Mouse (Mus musculus) olfactory bulb, adult 2 months (tissue): ENCODE measurements at regions not wholly inside any gene's neighbourhood (a gene's known extent, or its start where the extent isn't known, plus 50 kb on each side); places are given as distances from the start of the nearest gene placed in this dataset.

ENCODE experiments used
- H3K27ac ChIP-seq: fragments of 200-500 bp; 2 replicates; pipeline ENCODE4 v1.5.1; 2012; ENCODE audit warnings: low read depth, low read length; ENCODE audit not compliant: insufficient read depth
- H3K4me1 ChIP-seq: fragments of 200-500 bp; 2 replicates; pipeline ENCODE4 v1.6.1; 2012; ENCODE audit warnings: low read length; ENCODE audit not compliant: control insufficient read depth, insufficient read depth
- H3K4me3 ChIP-seq: fragments of 200-500 bp; 2 replicates; pipeline ENCODE4 v1.5.1; 2012; ENCODE audit warnings: mild to moderate bottlenecking, low read depth, low read length, moderate library complexity; ENCODE audit not compliant: insufficient read depth
- CTCF ChIP-seq: fragments of 200-500 bp; IDR thresholded peaks from 2 replicates; pipeline ENCODE4 v1.5.1; 2012; ENCODE audit warnings: low read depth, mild to moderate bottlenecking, low read length, moderate library complexity; ENCODE audit not compliant: insufficient read depth
- POLR2A ChIP-seq: fragments of 200-500 bp; IDR thresholded peaks from 2 replicates; pipeline ENCODE4 v1.6.1; 2012; ENCODE audit warnings: mild to moderate bottlenecking, low read depth, low read length, moderate library complexity; ENCODE audit not compliant: insufficient read depth
- WGBS: fragments of 180-500 bp; shearing (Covaris S2); methylation state at CpG from one replicate; pipeline ENCODE4 v1.1.7; 2018; 5-methylcytosine and 5-hydroxymethylcytosine counted together

DNA sequence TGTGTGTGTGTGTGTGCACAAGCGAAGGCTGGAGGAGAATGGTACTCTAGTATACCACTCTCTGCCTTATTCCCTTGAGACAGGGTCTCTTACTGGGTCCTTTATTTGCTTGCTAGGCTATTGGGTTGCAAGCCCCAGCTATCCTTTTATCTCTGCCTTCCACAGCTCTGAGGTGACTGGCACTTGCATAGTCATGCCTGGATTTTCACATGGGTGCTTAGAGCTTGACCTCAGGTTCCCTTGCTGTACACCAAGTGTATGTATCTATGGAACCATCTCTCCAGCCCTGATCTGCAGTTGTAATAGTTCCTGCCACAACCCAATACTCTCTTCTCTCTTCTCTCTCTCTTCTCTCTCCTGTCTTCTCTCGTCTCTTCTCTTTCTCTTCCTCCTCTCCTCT is 280.1 kb downstream of the 1500009L16Rik start:
- no peak overlapping the region for H3K4me3 ChIP-seq
- no peak overlapping the region for H3K27ac ChIP-seq
- TF ChIP-seq POLR2A = no peak
- no peak for TF ChIP-seq CTCF
- WGBS = 78% methylated on average over 2 of the region's 2 CpGs
- no peaks in the 10 kb centered on the region for H3K4me1 ChIP-seq

GRCm38 (mm10) chr10:84003601-84004149 is 281.0 kb downstream of the 1500009L16Rik start:
- 81% methylated on average over 8 of the region's 8 CpGs for WGBS
- Histone ChIP-seq H3K27ac (no peak overlapping the region), H3K4me3 (no peak overlapping the region), H3K4me1 (no peaks in the 10 kb centered on the region)
- TF ChIP-seq POLR2A (no peak), CTCF (no peak)

GRCm38 (mm10) chr10:84008923-84009322 is 286.3 kb downstream of the 1500009L16Rik start:
- H3K27ac ChIP-seq = no peak overlapping the region
- no peak for TF ChIP-seq CTCF
- no peak for TF ChIP-seq POLR2A
- no peak overlapping the region for H3K4me3 ChIP-seq
- H3K4me1 ChIP-seq = no peaks in the 10 kb centered on the region
- 86% methylated on average over 4 of the region's 4 CpGs for WGBS

DNA sequence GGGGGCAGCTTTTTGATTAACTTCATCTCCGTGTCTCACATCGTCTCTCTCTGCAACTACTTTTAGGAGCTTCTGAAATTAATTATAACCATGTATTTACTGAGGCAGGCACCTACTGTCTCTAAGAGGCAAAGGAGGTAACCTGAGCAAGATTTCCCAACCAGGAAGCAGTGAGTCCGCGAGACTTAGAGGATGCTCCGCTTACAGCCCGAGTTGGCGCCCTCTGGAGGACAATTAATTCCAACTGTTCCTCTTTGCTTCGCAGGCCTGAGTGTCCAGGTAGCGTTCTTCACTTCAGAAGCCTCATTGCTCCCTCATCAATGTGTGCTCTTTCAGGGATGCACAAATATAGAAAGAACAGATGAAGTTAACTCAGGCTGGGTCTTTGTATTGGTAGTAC is 296.7 kb downstream of the 1500009L16Rik start:
- no peak overlapping the region for H3K4me3 ChIP-seq
- TF ChIP-seq POLR2A = no peak
- no peak for TF ChIP-seq CTCF
- 19% methylated on average over 9 of the region's 9 CpGs for WGBS

DNA sequence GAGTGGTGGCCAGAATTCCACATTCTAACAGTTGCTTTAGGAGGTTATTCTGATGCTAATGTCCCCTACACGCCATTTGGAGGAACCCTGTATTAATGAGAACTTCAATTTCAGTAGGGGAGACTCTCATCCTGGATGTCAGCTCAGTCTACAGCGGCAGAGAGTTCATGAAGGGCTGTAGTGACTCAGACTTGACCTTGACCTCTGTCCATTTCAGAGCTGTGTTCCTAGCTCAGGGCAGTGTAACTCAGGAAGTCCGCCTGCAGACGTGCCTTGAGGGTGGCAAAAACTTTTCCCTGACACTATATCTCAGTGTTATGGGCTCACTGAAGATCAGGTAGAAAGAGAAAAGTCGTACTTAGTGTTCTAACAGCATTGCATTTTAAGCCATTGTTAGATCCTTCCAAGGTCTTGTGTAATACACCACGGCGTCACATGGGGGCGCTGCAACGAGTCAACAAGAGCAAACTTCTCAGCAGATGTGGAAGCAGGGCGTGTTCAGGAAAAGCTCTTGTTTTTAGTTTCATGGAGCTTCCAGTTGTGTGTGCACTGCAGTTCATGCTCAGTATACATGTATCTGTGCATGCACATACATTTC is 297.5 kb downstream of the 1500009L16Rik start:
- Histone ChIP-seq H3K4me1 (no peaks in the 10 kb centered on the region), H3K27ac (no peak overlapping the region), H3K4me3 (no peak overlapping the region)
- no peak for TF ChIP-seq POLR2A
- 56% methylated on average over 10 of the region's 10 CpGs for WGBS

More for the DNA sequence above, 296.7 kb downstream of the 1500009L16Rik start:
- Histone ChIP-seq H3K27ac (no peak overlapping the region), H3K4me1 (no peaks in the 10 kb centered on the region)

- Histone ChIP-seq H3K4me3 (no peak overlapping the region), H3K4me1 (no peaks in the 10 kb centered on the region), H3K27ac (no peak overlapping the region)
- 91% methylated on average over 12 of the region's 12 CpGs for WGBS
- TF ChIP-seq CTCF (no peak), POLR2A (no peak)
Measured at GRCm38 (mm10) chr10:84021167-84022120, 298.8 kb downstream of the 1500009L16Rik start.

DNA sequence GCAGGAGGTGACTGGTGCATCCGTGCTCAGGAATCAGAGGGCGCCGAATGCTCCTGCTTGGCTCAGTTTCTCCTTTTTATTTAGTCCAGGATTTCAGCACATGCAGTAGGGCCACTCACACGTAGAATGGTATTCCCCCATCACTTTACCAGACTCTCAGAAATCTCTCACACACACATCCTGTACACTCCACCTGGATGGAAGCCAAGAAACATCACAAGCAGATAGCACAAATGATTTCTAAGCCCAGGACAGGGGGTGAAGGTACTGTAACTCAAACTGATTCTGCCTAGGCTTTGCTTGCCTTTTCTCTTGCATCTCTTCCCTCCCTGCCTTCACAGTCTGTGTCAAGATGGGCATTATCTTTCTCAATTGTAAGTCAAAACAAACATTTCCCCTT is 301.6 kb downstream of the 1500009L16Rik start:
- Histone ChIP-seq H3K4me1 (no peaks in the 10 kb centered on the region), H3K27ac (no peak overlapping the region), H3K4me3 (no peak overlapping the region)
- TF ChIP-seq CTCF = no peak
- TF ChIP-seq POLR2A = no peak
- WGBS = 90% methylated on average over 4 of the region's 4 CpGs

GRCm38 (mm10) chr10:84024901-84025300 is 302.2 kb downstream of the 1500009L16Rik start:
- H3K4me1 ChIP-seq = no peaks in the 10 kb centered on the region
- 42% methylated on average over 8 of the region's 8 CpGs for WGBS
- TF ChIP-seq POLR2A (no peak), CTCF (no peak)
- no peak overlapping the region for H3K4me3 ChIP-seq
- no peak overlapping the region for H3K27ac ChIP-seq

DNA sequence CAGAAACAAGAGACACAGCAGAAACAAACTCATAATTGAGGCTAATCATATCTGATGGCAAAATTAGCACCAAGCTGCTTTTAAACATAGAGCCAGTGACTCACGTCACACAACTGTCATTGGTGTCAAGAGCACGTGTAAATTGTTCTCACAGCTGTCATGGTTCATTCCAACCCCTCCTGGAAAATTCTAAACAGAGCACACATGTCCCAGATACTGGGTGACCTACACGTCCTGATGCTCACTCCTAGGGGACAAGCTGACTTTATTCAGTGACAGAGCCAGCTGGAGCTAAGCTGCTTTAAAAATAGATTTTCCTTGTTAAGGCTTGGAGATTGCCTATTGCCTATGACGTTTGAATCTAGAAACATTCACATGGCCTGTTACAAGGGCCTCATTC is 304.1 kb downstream of the 1500009L16Rik start:
- Histone ChIP-seq H3K27ac (no peak overlapping the region), H3K4me1 (no peaks in the 10 kb centered on the region), H3K4me3 (no peak overlapping the region)
- TF ChIP-seq POLR2A (no peak), CTCF (no peak)
- WGBS = 42% methylated on average over 4 of the region's 4 CpGs
